Comparison of ENCODE assay signal across 22 mouse cellular contexts in genomic region chr3:15157842-15158241, GRCm38 (mm10).
DNase-seq lines count a peak whose midpoint lies in the region; ATAC-seq and TF ChIP-seq lines count a peak whose summit lies in the region.
"Had no signal": no experiment of that assay in that cellular context is flagged by ENCODE, and none has a peak within 500 bp of the region (broad histone marks: within the 10 kb centered on the region; RNA-seq: fewer than 3 reads in every experiment).

No protein-coding gene starts in this region.

- no peak for TF ChIP-seq POLR2A in liver, adult 2 months (IDR thresholded peaks at IDR 0.05; ENCODE audit: extremely low read depth, insufficient read depth, low read length)

- no peaks in the 10 kb centered on the region for H3K27me3 ChIP-seq in intestine, embryonic 16.5 days (replicated peaks; ENCODE audit: control insufficient read depth, insufficient read depth, low read length)
- H3K27me3 ChIP-seq in intestine, postnatal 0 days (replicated peaks; ENCODE audit: control insufficient read depth, insufficient read depth, low read length) = no peaks in the 10 kb centered on the region
- no peaks in the 10 kb centered on the region for H3K27me3 ChIP-seq in liver, adult 2 months (ENCODE audit: control insufficient read depth, insufficient read depth, low read length)
- no peaks in the 10 kb centered on the region for H3K27me3 ChIP-seq in liver, embryonic 16.5 days (ENCODE audit: control insufficient read depth, insufficient read depth, low read depth, low read length)
- H3K27me3 ChIP-seq in liver, embryonic 12.5 days (replicated peaks) = no peaks in the 10 kb centered on the region
- H3K27me3 ChIP-seq in liver, postnatal 0 days (ENCODE audit: insufficient read depth, low read length) = no peaks in the 10 kb centered on the region
- H3K27me3 ChIP-seq in liver, embryonic 11.5 days (replicated peaks; ENCODE audit: control insufficient read depth, insufficient read depth, low read length) = no peaks in the 10 kb centered on the region
- H3K27me3 ChIP-seq: CH12.LX, Patski had no signal

- H3K4me2 ChIP-seq in intestine, embryonic 16.5 days (ENCODE audit: low read depth, low read length) = no peak overlapping the region
- H3K4me2 ChIP-seq in intestine, postnatal 0 days (replicated peaks; ENCODE audit: low read depth) = no peak overlapping the region
- H3K4me2 ChIP-seq in liver, embryonic 16.5 days (ENCODE audit: low read depth, low read length) = no peak overlapping the region
- no peak overlapping the region for H3K4me2 ChIP-seq in liver, embryonic 12.5 days
- H3K4me2 ChIP-seq in liver, postnatal 0 days (ENCODE audit: low read depth, low read length) = no peak overlapping the region
- H3K4me2 ChIP-seq in liver, embryonic 11.5 days = no peak overlapping the region

- H3K79me2 ChIP-seq in liver, adult 2 months (ENCODE audit: control insufficient read depth, insufficient read depth, low read length) = no peaks in the 10 kb centered on the region

- peak; percentile 60 for DNase-seq in liver, adult 2 months (ENCODE audit: extremely low read depth, low read depth, low spot score)
- DNase-seq in liver = no peak
- DNase-seq in liver, postnatal 0 days = no peak
- DNase-seq in liver, embryonic 11.5 days (ENCODE audit: low spot score) = no peak
- DNase-seq: adrenal gland, adult 2 months; adrenal gland, adult 8-10 months; adrenal gland, postnatal 10 days; adrenal gland, postnatal 14 days; adrenal gland, postnatal 25 days; adrenal gland, postnatal 36 days; B cell, adult 2 months; cerebellum, adult 11 months; cerebellum, adult 11-12 months had no signal

- no peak for TF ChIP-seq CTCF in intestine, postnatal 0 days (IDR thresholded peaks at IDR 0.05; ENCODE audit: low read depth)
- TF ChIP-seq CTCF in liver, adult 2 months (IDR thresholded peaks at IDR 0.05; ENCODE audit: low read depth, low read length) = no peak
- no peak for TF ChIP-seq CTCF in liver, postnatal 0 days (IDR thresholded peaks at IDR 0.05; ENCODE audit: low read depth)

- H3K4me1 ChIP-seq in intestine, embryonic 16.5 days (ENCODE audit: control insufficient read depth, insufficient read depth, low read length) = no peaks in the 10 kb centered on the region
- no peaks in the 10 kb centered on the region for H3K4me1 ChIP-seq in intestine, postnatal 0 days (replicated peaks; ENCODE audit: control insufficient read depth, insufficient read depth, low read length)
- H3K4me1 ChIP-seq in liver, adult 2 months (ENCODE audit: control insufficient read depth, insufficient read depth, low read length) = no peaks in the 10 kb centered on the region
- no peaks in the 10 kb centered on the region for H3K4me1 ChIP-seq in liver, embryonic 16.5 days (ENCODE audit: control insufficient read depth, low read depth, low read length)
- H3K4me1 ChIP-seq in liver, embryonic 12.5 days = no peaks in the 10 kb centered on the region
- no peaks in the 10 kb centered on the region for H3K4me1 ChIP-seq in liver, postnatal 0 days (ENCODE audit: insufficient read depth)
- H3K4me1 ChIP-seq in liver, embryonic 11.5 days (replicated peaks; ENCODE audit: control insufficient read depth, insufficient read depth, low read length) = no peaks in the 10 kb centered on the region

- no peaks in the 10 kb centered on the region for H3K9me3 ChIP-seq in intestine, embryonic 16.5 days (ENCODE audit: control insufficient read depth, low read length)
- H3K9me3 ChIP-seq in intestine, postnatal 0 days (ENCODE audit: control insufficient read depth) = no peaks in the 10 kb centered on the region
- H3K9me3 ChIP-seq in liver, embryonic 16.5 days (replicated peaks; ENCODE audit: control insufficient read depth, low read length) = no peaks in the 10 kb centered on the region
- no peaks in the 10 kb centered on the region for H3K9me3 ChIP-seq in liver, embryonic 12.5 days (replicated peaks)
- no peaks in the 10 kb centered on the region for H3K9me3 ChIP-seq in liver, postnatal 0 days (ENCODE audit: low read length)
- H3K9me3 ChIP-seq in liver, embryonic 11.5 days (ENCODE audit: control insufficient read depth, low read length) = no peaks in the 10 kb centered on the region
- H3K9me3 ChIP-seq: G1E had no signal

- no peak for TF ChIP-seq EP300 in liver, postnatal 0 days (IDR thresholded peaks at IDR 0.05; ENCODE audit: low read depth)

- WGBS in intestine, embryonic 16.5 days = 76% methylated on average over 1 of the region's 1 CpGs
- 70% methylated on average over 1 of the region's 1 CpGs for WGBS in intestine, postnatal 0 days
- 18% methylated on average over 1 of the region's 1 CpGs for WGBS in liver, adult 2 months
- WGBS in liver, embryonic 16.5 days (ENCODE audit: insufficient replicate concordance) = 48% methylated on average over 1 of the region's 1 CpGs
- WGBS in liver, embryonic 12.5 days (ENCODE audit: insufficient replicate concordance) = 79% methylated on average over 1 of the region's 1 CpGs
- WGBS in liver, postnatal 0 days (ENCODE audit: insufficient replicate concordance) = 65% methylated on average over 1 of the region's 1 CpGs
- WGBS in liver, embryonic 11.5 days = 68% methylated on average over 1 of the region's 1 CpGs

- no peaks in the 10 kb centered on the region for H3K36me3 ChIP-seq in intestine, embryonic 16.5 days (ENCODE audit: control insufficient read depth, insufficient read depth, low read length)
- no peaks in the 10 kb centered on the region for H3K36me3 ChIP-seq in intestine, postnatal 0 days (ENCODE audit: control insufficient read depth, insufficient read depth)
- H3K36me3 ChIP-seq in liver, adult 2 months (ENCODE audit: control insufficient read depth, insufficient read depth, low read length) = no peaks in the 10 kb centered on the region
- H3K36me3 ChIP-seq in liver, embryonic 16.5 days (ENCODE audit: control insufficient read depth, insufficient read depth) = no peaks in the 10 kb centered on the region
- no peaks in the 10 kb centered on the region for H3K36me3 ChIP-seq in liver, embryonic 12.5 days
- H3K36me3 ChIP-seq in liver, postnatal 0 days (replicated peaks; ENCODE audit: insufficient read depth, low read length) = no peaks in the 10 kb centered on the region
- H3K36me3 ChIP-seq in liver, embryonic 11.5 days (ENCODE audit: control insufficient read depth, insufficient read depth, low read length) = no peaks in the 10 kb centered on the region
- H3K36me3 ChIP-seq: G1E had no signal

- H3K4me3 ChIP-seq in intestine, embryonic 16.5 days (ENCODE audit: low read length) = no peak overlapping the region
- no peak overlapping the region for H3K4me3 ChIP-seq in intestine, postnatal 0 days (ENCODE audit: low read depth, low read length)
- H3K4me3 ChIP-seq in liver, adult 2 months (ENCODE audit: insufficient read depth, low read depth, low read length) = no peak overlapping the region
- no peak overlapping the region for H3K4me3 ChIP-seq in liver, embryonic 16.5 days (ENCODE audit: low read depth, low read length)
- H3K4me3 ChIP-seq in liver, embryonic 12.5 days = no peak overlapping the region
- no peak overlapping the region for H3K4me3 ChIP-seq in liver, postnatal 0 days (ENCODE audit: low read depth, low read length)
- H3K4me3 ChIP-seq in liver, embryonic 11.5 days (ENCODE audit: low read depth, low read length) = no peak overlapping the region

- 0 out of 2 replicates have a peak, but pooled peaks have one; percentile 44 for ATAC-seq in intestine, embryonic 16.5 days
- ATAC-seq in intestine, postnatal 0 days = no peak
- ATAC-seq in liver, embryonic 16.5 days (ENCODE audit: low read depth) = peak; percentile 30; the same call in 1 of the 2 replicates
- ATAC-seq in liver, embryonic 12.5 days = no peak
- peak; percentile 95 for ATAC-seq in liver, postnatal 0 days
- ATAC-seq in liver, embryonic 11.5 days (replicated peaks; ENCODE audit: low FRiP score) = no peak
- ATAC-seq: activated CD4-positive, CD25-positive, alpha-beta regulatory T cell, adult 4 months; CD4-positive, CD25-positive, alpha-beta regulatory T cell, adult 4 months; Patski had no signal

- H3K27ac ChIP-seq in intestine, embryonic 16.5 days (ENCODE audit: low read length) = no peak overlapping the region
- H3K27ac ChIP-seq in intestine, postnatal 0 days (ENCODE audit: low read depth, low read length) = no peak overlapping the region
- no peak overlapping the region for H3K27ac ChIP-seq in liver, adult 2 months (replicated peaks; ENCODE audit: insufficient read depth, low read depth, low read length)
- no peak overlapping the region for H3K27ac ChIP-seq in liver, embryonic 16.5 days (ENCODE audit: low read length)
- H3K27ac ChIP-seq in liver, embryonic 12.5 days = no peak overlapping the region
- H3K27ac ChIP-seq in liver, postnatal 0 days (ENCODE audit: low read depth) = no peak overlapping the region
- no peak overlapping the region for H3K27ac ChIP-seq in liver, embryonic 11.5 days (ENCODE audit: low read depth, low read length)

- H3K9ac ChIP-seq in intestine, embryonic 16.5 days (ENCODE audit: low read depth, low read length) = no peak overlapping the region
- H3K9ac ChIP-seq in intestine, postnatal 0 days (ENCODE audit: low read depth, low read length) = no peak overlapping the region
- no peak overlapping the region for H3K9ac ChIP-seq in liver, adult 2 months (ENCODE audit: low read depth, low read length)
- no peak overlapping the region for H3K9ac ChIP-seq in liver, embryonic 16.5 days (ENCODE audit: low read depth, low read length)
- H3K9ac ChIP-seq in liver, embryonic 12.5 days = no peak overlapping the region
- no peak overlapping the region for H3K9ac ChIP-seq in liver, postnatal 0 days (replicated peaks)
- H3K9ac ChIP-seq in liver, embryonic 11.5 days (ENCODE audit: low read depth, low read length) = no peak overlapping the region

Comparison
In these comparisons a context has a peak if more than half of its experiments do, and no peak if none do; other contexts are left out.
1. ATAC-seq: peak in intestine, embryonic 16.5 days (single experiment), liver, embryonic 16.5 days (single experiment) and liver, postnatal 0 days (single experiment); none in intestine, postnatal 0 days (single experiment), liver, embryonic 12.5 days (single experiment) and liver, embryonic 11.5 days (single experiment).